Mouse (Mus musculus): ENCODE data around the gene Abi3bp. TPM values are rescaled to one million over a fixed set of nuclear protein-coding genes. Genes with fewer than 3 reads are reported as not detected.

Gene Abi3bp
- total and polyA plus RNA-seq, 2 experiments from 2014 or later: 0.33 to 0.60 TPM

- TF ChIP-seq CTCF (IDR thresholded peaks at IDR 0.05): peak; percentile 37
- Histone ChIP-seq H3K9ac (replicated peaks; ENCODE audit: low read length, poor library complexity, severe bottlenecking) (no peak overlapping the region), H3K4me1 (ENCODE audit: insufficient read depth, low read length) (no peaks in the 10 kb centered on the region), H3K27me3 (ENCODE audit: insufficient read depth, low read length) (no peaks in the 10 kb centered on the region), H3K4me2 (ENCODE audit: low read depth, low read length, poor library complexity, severe bottlenecking) (no peak overlapping the region), H3K36me3 (ENCODE audit: insufficient read depth, low read length) (peaks cover 15% of the 10 kb centered on the region; the same call in 1 of the 2 replicates), H3K27ac (ENCODE audit: low read depth, low read length) (no peak overlapping the region), H3K4me3 (ENCODE audit: low read depth, low read length) (no peak overlapping the region), H3K9me3 (ENCODE audit: low read length) (no peaks in the 10 kb centered on the region)
- no peak for ATAC-seq (ENCODE audit: low FRiP score)
- DNase-seq (ENCODE audit: low spot score): no peak
- 84% methylated on average over 3 of the region's 3 CpGs for WGBS
Measured at GRCm38 (mm10) chr16:56705731-56706130, 228.1 kb downstream of the Abi3bp start.

GRCm38 (mm10) chr16:56710071-56710470, 232.4 kb downstream of the Abi3bp start:
- WGBS: 95% methylated on average over 3 of the region's 3 CpGs
- peaks cover 12% of the 10 kb centered on the region; the same call in 1 of the 2 replicates for H3K36me3 ChIP-seq (ENCODE audit: insufficient read depth, low read length)
- no peaks in the 10 kb centered on the region for H3K27me3 ChIP-seq (ENCODE audit: insufficient read depth, low read length)
- DNase-seq (ENCODE audit: low spot score) (no peak), ATAC-seq (ENCODE audit: low FRiP score) (no peak)
- no peaks in the 10 kb centered on the region for H3K4me1 ChIP-seq (ENCODE audit: insufficient read depth, low read length)
- no peak overlapping the region for H3K4me2 ChIP-seq (ENCODE audit: low read depth, low read length, poor library complexity, severe bottlenecking)
- no peak overlapping the region for H3K4me3 ChIP-seq (ENCODE audit: low read depth, low read length)
- no peak for TF ChIP-seq CTCF (IDR thresholded peaks at IDR 0.05)
- H3K27ac ChIP-seq (ENCODE audit: low read depth, low read length): no peak overlapping the region
- no peak overlapping the region for H3K9ac ChIP-seq (replicated peaks; ENCODE audit: low read length, poor library complexity, severe bottlenecking)
- H3K9me3 ChIP-seq (ENCODE audit: low read length): no peaks in the 10 kb centered on the region

DNA sequence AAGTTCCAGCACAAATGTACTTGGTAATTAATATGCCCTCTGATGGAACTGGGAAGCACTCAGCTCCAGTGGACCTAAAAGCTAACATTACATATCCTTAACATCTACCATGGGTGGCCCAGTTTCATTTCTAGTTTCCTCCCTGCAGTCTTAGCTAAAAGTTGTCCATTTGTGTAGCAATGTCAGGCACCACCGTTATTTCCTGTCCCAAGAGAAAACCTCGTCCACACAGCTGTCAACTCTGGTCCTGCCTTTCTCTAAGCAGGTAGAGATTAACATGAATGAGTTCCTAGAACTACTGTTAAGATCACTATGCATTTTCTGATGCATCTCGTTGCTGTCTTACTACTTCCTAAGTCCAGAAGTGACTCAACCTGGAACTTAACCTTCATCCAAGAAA, 237.9 kb downstream of the Abi3bp start:
- ATAC-seq (ENCODE audit: low FRiP score) (no peak), DNase-seq (ENCODE audit: low spot score) (no peak)
- no peak for TF ChIP-seq CTCF (IDR thresholded peaks at IDR 0.05)
- WGBS: 72% methylated on average over 3 of the region's 3 CpGs
- Histone ChIP-seq H3K9ac (replicated peaks; ENCODE audit: low read length, poor library complexity, severe bottlenecking) (no peak overlapping the region), H3K27me3 (ENCODE audit: insufficient read depth, low read length) (no peaks in the 10 kb centered on the region), H3K4me1 (ENCODE audit: insufficient read depth, low read length) (peaks cover 8% of the 10 kb centered on the region; the same call in 1 of the 2 replicates), H3K27ac (ENCODE audit: low read depth, low read length) (no peak overlapping the region), H3K4me2 (ENCODE audit: low read depth, low read length, poor library complexity, severe bottlenecking) (peak overlapping the region; percentile 65), H3K9me3 (ENCODE audit: low read length) (no peaks in the 10 kb centered on the region), H3K4me3 (ENCODE audit: low read depth, low read length) (peak overlapping the region; percentile 85; the same call in 1 of the 2 replicates), H3K36me3 (ENCODE audit: insufficient read depth, low read length) (no peaks in the 10 kb centered on the region)

GRCm38 (mm10) chr16:56716557-56717179, 239.0 kb downstream of the Abi3bp start:
- Histone ChIP-seq H3K9me3 (ENCODE audit: low read length) (no peaks in the 10 kb centered on the region), H3K4me3 (ENCODE audit: low read depth, low read length) (peak overlapping the region; percentile 85), H3K4me2 (ENCODE audit: low read depth, low read length, poor library complexity, severe bottlenecking) (peak overlapping the region; percentile 65), H3K9ac (replicated peaks; ENCODE audit: low read length, poor library complexity, severe bottlenecking) (peak overlapping the region; percentile 87), H3K27ac (ENCODE audit: low read depth, low read length) (peak overlapping the region; percentile 95), H3K4me1 (ENCODE audit: insufficient read depth, low read length) (peaks cover 8% of the 10 kb centered on the region; the same call in 1 of the 2 replicates), H3K27me3 (ENCODE audit: insufficient read depth, low read length) (no peaks in the 10 kb centered on the region), H3K36me3 (ENCODE audit: insufficient read depth, low read length) (no peaks in the 10 kb centered on the region)
- ATAC-seq (ENCODE audit: low FRiP score): peak; percentile 62
- no peak for TF ChIP-seq CTCF (IDR thresholded peaks at IDR 0.05)
- WGBS: 0% methylated on average over 31 of the region's 38 CpGs
- DNase-seq (ENCODE audit: low spot score): peak; percentile 40

GRCm38 (mm10) chr16:56717224-56718200, 239.8 kb downstream of the Abi3bp start, which contains the start of gene Tfg:
Gene Tfg (minus strand): TSS chr16:56717450.
- peak within 1 kb of the TSS; percentile 65 for H3K4me2 ChIP-seq (ENCODE audit: low read depth, low read length, poor library complexity, severe bottlenecking)
- H3K9me3 ChIP-seq (ENCODE audit: low read length): no peaks in the 10 kb centered on the region
- H3K27ac ChIP-seq (ENCODE audit: low read depth, low read length): peak within 1 kb of the TSS; percentile 95
- TF ChIP-seq CTCF (IDR thresholded peaks at IDR 0.05): no peak
- DNase-seq (ENCODE audit: low spot score) (peak; percentile 100), ATAC-seq (ENCODE audit: low FRiP score) (peak; percentile 99)
- peak within 1 kb of the TSS; percentile 85 for H3K4me3 ChIP-seq (ENCODE audit: low read depth, low read length)
- H3K27me3 ChIP-seq (ENCODE audit: insufficient read depth, low read length): no peaks in the 10 kb centered on the region
- H3K4me1 ChIP-seq (ENCODE audit: insufficient read depth, low read length): peaks cover 8% of the 10 kb centered on the region; the same call in 1 of the 2 replicates
- no peaks in the 10 kb centered on the region for H3K36me3 ChIP-seq (ENCODE audit: insufficient read depth, low read length)
- WGBS: under 1% methylated on average over 61 of the region's 62 CpGs
- peak within 1 kb of the TSS; percentile 87 for H3K9ac ChIP-seq (replicated peaks; ENCODE audit: low read length, poor library complexity, severe bottlenecking)

All from midbrain, postnatal 0 days (tissue).